In genomic region chr7:127768997-127769593, GRCm38 (mm10) we compare ENCODE assay signal across 8 mouse cellular contexts. TPM values are rescaled to one million over a fixed set of nuclear protein-coding genes. Genes with fewer than 3 reads are reported as not detected.
DNase-seq lines count a peak whose midpoint lies in the region; ATAC-seq lines count a peak whose summit lies in the region.

No protein-coding gene starts in this region.

- peak overlapping the region; percentile 66 for H3K4me2 ChIP-seq in hindbrain, embryonic 15.5 days

- peak overlapping the region; percentile 17; the same call in 1 of the 2 replicates for H3K9ac ChIP-seq in hindbrain, embryonic 15.5 days

- ATAC-seq in hindbrain, embryonic 15.5 days (ENCODE audit: low FRiP score, low read depth) = peak; percentile 87

- peak overlapping the region; percentile 80 for H3K27ac ChIP-seq in hindbrain, embryonic 15.5 days (replicated peaks)

- no peaks in the 10 kb centered on the region for H3K9me3 ChIP-seq in hindbrain, embryonic 15.5 days

- DNase-seq in T-cell, adult 2 months (ENCODE audit: low spot score) = peak; percentile 61
- peak; percentile 95 to 97 for DNase-seq in cerebellum, postnatal 10 days
- DNase-seq in frontal cortex, postnatal 36 days (ENCODE audit: low spot score in 2 of 2) = peak; percentile 96 to 98
- peak; percentile 95 for DNase-seq in layer of hippocampus, postnatal 36 days
- DNase-seq in lung, postnatal 36 days = peak; percentile 99
- DNase-seq in retina, postnatal 7 days (ENCODE audit: low read depth, low spot score) = peak; percentile 79
- DNase-seq in urinary bladder, postnatal 14 days (ENCODE audit: low spot score) = peak; percentile 94

- H3K4me3 ChIP-seq in hindbrain, embryonic 15.5 days = peak overlapping the region; percentile 42

- H3K4me1 ChIP-seq in hindbrain, embryonic 15.5 days (replicated peaks) = peaks cover 27% of the 10 kb centered on the region

- peaks cover 38% of the 10 kb centered on the region for H3K36me3 ChIP-seq in hindbrain, embryonic 15.5 days

- no peaks in the 10 kb centered on the region for H3K27me3 ChIP-seq in hindbrain, embryonic 15.5 days

- WGBS in hindbrain, embryonic 15.5 days = under 1% methylated on average over 15 of the region's 16 CpGs

RNA-seq across cellular contexts. Expression of gene Orai3, which starts 0.5 kb away (rescaled TPM):
- 9.2 and 10.4 TPM in 2 replicates for polyA plus RNA-seq in hindbrain, embryonic 15.5 days (2015; fragmentation: Nextera tagmentation; extraction: Ambion mirVana)
- 10 to 100 TPM; 31.1 to 32.6 TPM for total RNA-seq in layer of hippocampus, postnatal 36 days (2021)

RNA-seq across cellular contexts. Expression of gene Setd1a, which starts 7.4 kb away (rescaled TPM):
- polyA plus RNA-seq in hindbrain, embryonic 15.5 days (2015; fragmentation: Nextera tagmentation; extraction: Ambion mirVana) = 20.0 and 20.1 TPM in 2 replicates
- 10 to 100 TPM; 46.2 to 46.9 TPM for total RNA-seq in layer of hippocampus, postnatal 36 days (2021)

RNA-seq across cellular contexts. Expression of gene Gm49388, which starts 16.3 kb away (rescaled TPM):
- polyA plus RNA-seq in hindbrain, embryonic 15.5 days (2015; fragmentation: Nextera tagmentation; extraction: Ambion mirVana) = not detected in 2 replicates
- total RNA-seq in layer of hippocampus, postnatal 36 days (2021) = 1 to 10 TPM; 2.4 to 2.9 TPM

RNA-seq across cellular contexts. Expression of gene Fbxl19, which starts 24.8 kb away (rescaled TPM):
- 10.0 and 10.5 TPM in 2 replicates for polyA plus RNA-seq in hindbrain, embryonic 15.5 days (2015; fragmentation: Nextera tagmentation; extraction: Ambion mirVana)
- total RNA-seq in layer of hippocampus, postnatal 36 days (2021) = 10 to 100 TPM; 63.5 to 65.2 TPM

RNA-seq across cellular contexts. Expression of gene Hsd3b7, which starts 31.3 kb away (rescaled TPM):
- 9.7 and 10.5 TPM in 2 replicates for polyA plus RNA-seq in hindbrain, embryonic 15.5 days (2015; fragmentation: Nextera tagmentation; extraction: Ambion mirVana)
- 1 to 10 TPM; 8.3 to 8.6 TPM for total RNA-seq in layer of hippocampus, postnatal 36 days (2021)

Comparison
In these comparisons a context has a peak if more than half of its experiments do, and no peak if none do; other contexts are left out.
1. Peak in every context shown above with its lines: DNase-seq, ATAC-seq, H3K4me3 ChIP-seq and H3K27ac ChIP-seq.